Mouse (Mus musculus) gastrocnemius, adult 8-10 months (tissue): Measurements from ENCODE around the gene Siglec1. TPM values are rescaled to one million over a fixed set of nuclear protein-coding genes. Genes with fewer than 3 reads are reported as not detected.
A peak's percentile ranks its signal among the peaks of the same experiment; 100 is the strongest.

Source experiments
- DNase-seq, 2 experiments: peaks; one replicate each; pipeline ENCODE4 v3.0.0; 2022; ENCODE audit warnings: low spot score in 2 of 2
- total RNA-seq, 4 experiments: library from RNA; stranded (reverse); gene quantifications; 2 replicates each; pipeline ENCODE4 v1.2.4; 2022

Siglec1 gene
- total RNA-seq, 4 experiments from 2014 or later, result 0.19 to 0.72 (median 0.47) TPM

- no peak for DNase-seq
Measured at GRCm38 (mm10) chr2:131097087-131097486, 10.5 kb upstream of the Siglec1 start.

- peak; percentile 1 to 22 for DNase-seq
Measured at GRCm38 (mm10) chr2:131096101-131096795, 9.7 kb upstream of the Siglec1 start.

- DNase-seq, result peak; percentile 59 to 62
Measured at GRCm38 (mm10) chr2:131094823-131095222, 8.3 kb upstream of the Siglec1 start.

- DNase-seq, result no peak
Measured at GRCm38 (mm10) chr2:131093577-131093976, 7.0 kb upstream of the Siglec1 start.

- DNase-seq, result no peak
Measured at GRCm38 (mm10) chr2:131090852-131091251, 4.3 kb upstream of the Siglec1 start.

GRCm38 (mm10) chr2:131089634-131090033, 3.1 kb upstream of the Siglec1 start:
- DNase-seq, result no peak

GRCm38 (mm10) chr2:131088581-131088980, 2.0 kb upstream of the Siglec1 start:
- DNase-seq, result no peak

- no peak for DNase-seq
Measured at GRCm38 (mm10) chr2:131084206-131084605, 2.4 kb downstream of the Siglec1 start.

GRCm38 (mm10) chr2:131080507-131080906, 6.1 kb downstream of the Siglec1 start:
- no peak for DNase-seq

GRCm38 (mm10) chr2:131072536-131072935, 14.0 kb downstream of the Siglec1 start:
- no peak for DNase-seq

GRCm38 (mm10) chr2:131067481-131067880, 19.1 kb downstream of the Siglec1 start:
- no peak for DNase-seq

GRCm38 (mm10) chr2:131066342-131066741, 20.2 kb downstream of the Siglec1 start:
- DNase-seq, result no peak

- DNase-seq, result no peak
Measured at GRCm38 (mm10) chr2:131063404-131063864, 23.1 kb downstream of the Siglec1 start, which contains the start of gene Adam33. Gene Adam33, minus strand, starts transcription at chr2:131063814.

GRCm38 (mm10) chr2:131061607-131062006, 25.0 kb downstream of the Siglec1 start:
- no peak for DNase-seq

- no peak for DNase-seq
Measured at GRCm38 (mm10) chr2:131060784-131061183, 25.8 kb downstream of the Siglec1 start.

- peak; percentile 25 to 54 for DNase-seq
Measured at GRCm38 (mm10) chr2:131059781-131060540, 26.6 kb downstream of the Siglec1 start.

GRCm38 (mm10) chr2:131059377-131059776, 27.2 kb downstream of the Siglec1 start:
- DNase-seq, result peak; percentile 76

GRCm38 (mm10) chr2:131058672-131059071, 27.9 kb downstream of the Siglec1 start:
- no peak for DNase-seq

- no peak for DNase-seq
Measured at GRCm38 (mm10) chr2:131056191-131056590, 30.4 kb downstream of the Siglec1 start.

GRCm38 (mm10) chr2:131055631-131056030, 30.9 kb downstream of the Siglec1 start:
- DNase-seq, result no peak

- no peak for DNase-seq
Measured at GRCm38 (mm10) chr2:131054646-131055264, 31.8 kb downstream of the Siglec1 start.
